Mouse (Mus musculus) kidney, adult 11 months (tissue): ENCODE results near the gene Med20.
A peak's percentile ranks its signal among the peaks of the same experiment; 100 is the strongest.
"Not testable (repeated sequence)": the region's sequence is repeated elsewhere in the genome, so short reads cannot be mapped to it uniquely, and the experiment has no call there.

Source experiments
- DNase-seq: peaks from one replicate; pipeline ENCODE4 v3.0.0; 2022

Med20 gene

GRCm38 (mm10) chr17:47597261-47597660 lies 14.1 kb upstream of the Med20 start:
- DNase-seq, result no peak

GRCm38 (mm10) chr17:47597838-47598579 lies 13.4 kb upstream of the Med20 start:
- peak; percentile 31 for DNase-seq

GRCm38 (mm10) chr17:47598580-47599304 lies 12.6 kb upstream of the Med20 start:
- DNase-seq, result not testable (repeated sequence)

GRCm38 (mm10) chr17:47599511-47600297 lies 11.7 kb upstream of the Med20 start:
- peak; percentile 21 for DNase-seq

- DNase-seq, result no peak
These were observed 10.6 kb upstream of the Med20 start for GRCm38 (mm10) chr17:47600601-47601388.

- no peak for DNase-seq
These were observed 10.0 kb upstream of the Med20 start for GRCm38 (mm10) chr17:47601389-47601755.

DNA sequence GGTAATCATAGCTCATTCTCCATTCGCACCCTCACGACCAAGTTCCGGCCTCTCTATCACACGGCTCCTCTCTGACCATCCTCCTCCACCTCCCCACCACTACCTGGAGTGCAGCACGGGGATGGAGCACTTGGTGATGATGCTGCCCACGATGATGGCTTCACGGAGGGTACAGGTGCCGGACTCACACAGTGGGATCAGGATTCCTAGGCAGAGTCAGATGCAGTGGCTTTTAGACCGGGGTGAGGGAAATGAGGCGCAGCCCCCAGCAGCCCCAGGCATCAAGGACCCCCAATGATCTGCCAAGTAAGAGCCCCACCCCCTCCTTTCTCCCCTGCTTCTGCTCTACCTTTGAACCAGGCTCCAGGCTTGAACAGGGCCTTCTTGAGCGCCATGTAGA lies 9.1 kb upstream of the Med20 start:
- no peak for DNase-seq

DNA sequence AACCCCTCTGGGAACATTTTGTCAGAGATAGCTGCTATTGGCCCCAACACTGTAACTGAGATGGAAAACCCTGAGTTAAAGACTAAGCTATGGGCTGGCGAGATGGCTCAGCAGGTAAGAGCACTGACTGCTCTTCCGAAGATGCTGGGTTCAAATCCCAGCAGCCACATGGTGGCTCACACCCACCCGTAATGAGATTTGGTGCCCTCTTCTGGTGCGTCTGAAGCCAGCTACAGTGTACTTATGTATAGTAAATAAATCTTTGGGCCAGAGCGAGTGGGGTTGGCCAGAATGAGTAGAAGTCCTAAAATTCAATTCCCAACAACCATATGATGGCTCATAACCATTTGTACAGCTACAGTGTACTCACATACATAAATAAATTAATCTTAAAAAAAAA lies 5.2 kb upstream of the Med20 start:
- DNase-seq, result no peak

DNA sequence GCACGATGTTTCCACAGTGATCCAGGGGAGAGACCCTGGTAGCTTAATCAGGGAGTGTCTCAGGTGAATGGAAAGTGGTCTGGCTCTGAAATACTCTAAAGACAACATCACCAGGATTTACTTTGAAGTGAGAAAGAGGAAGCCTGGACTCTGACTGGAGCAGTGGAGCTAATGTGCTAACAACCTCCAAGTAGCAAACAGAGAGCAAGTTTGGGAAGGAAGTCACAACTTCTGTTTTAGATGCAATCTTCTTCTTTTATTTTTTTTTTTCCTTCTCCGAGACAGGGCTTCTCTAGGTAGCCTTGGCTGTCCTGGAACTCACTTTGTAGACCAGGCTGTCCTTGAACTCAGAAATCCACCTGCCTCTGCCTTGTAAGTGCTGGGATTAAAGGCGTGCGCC lies 2.2 kb upstream of the Med20 start:
- DNase-seq, result no peak

DNA sequence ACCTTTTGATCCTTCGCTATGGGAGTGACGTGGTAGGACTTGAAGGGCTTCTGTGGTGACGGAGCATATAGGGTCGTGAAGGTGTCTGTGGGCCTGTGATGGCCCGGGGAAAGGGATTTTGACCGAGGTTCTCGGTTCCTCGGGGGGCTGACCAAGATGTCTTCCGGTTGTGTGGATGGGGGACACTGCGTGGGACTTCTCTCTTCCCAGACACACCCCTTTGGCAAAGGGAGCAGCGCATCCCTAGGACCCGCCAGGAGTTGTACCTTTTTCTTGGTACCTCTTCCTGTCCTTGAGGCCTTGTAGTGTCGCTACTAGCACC lies 240 bp downstream of the Med20 start:
- no peak for DNase-seq

GRCm38 (mm10) chr17:47614018-47614417 lies 2.6 kb downstream of the Med20 start:
- no peak for DNase-seq

- DNase-seq, result no peak
These were observed 4.7 kb downstream of the Med20 start for GRCm38 (mm10) chr17:47616119-47616518.

GRCm38 (mm10) chr17:47616652-47617051 lies 5.3 kb downstream of the Med20 start:
- DNase-seq, result no peak

- no peak for DNase-seq
These were observed 6.4 kb downstream of the Med20 start for GRCm38 (mm10) chr17:47617605-47618307.

- no peak for DNase-seq
These were observed 7.4 kb downstream of the Med20 start for GRCm38 (mm10) chr17:47618556-47619311.

DNA sequence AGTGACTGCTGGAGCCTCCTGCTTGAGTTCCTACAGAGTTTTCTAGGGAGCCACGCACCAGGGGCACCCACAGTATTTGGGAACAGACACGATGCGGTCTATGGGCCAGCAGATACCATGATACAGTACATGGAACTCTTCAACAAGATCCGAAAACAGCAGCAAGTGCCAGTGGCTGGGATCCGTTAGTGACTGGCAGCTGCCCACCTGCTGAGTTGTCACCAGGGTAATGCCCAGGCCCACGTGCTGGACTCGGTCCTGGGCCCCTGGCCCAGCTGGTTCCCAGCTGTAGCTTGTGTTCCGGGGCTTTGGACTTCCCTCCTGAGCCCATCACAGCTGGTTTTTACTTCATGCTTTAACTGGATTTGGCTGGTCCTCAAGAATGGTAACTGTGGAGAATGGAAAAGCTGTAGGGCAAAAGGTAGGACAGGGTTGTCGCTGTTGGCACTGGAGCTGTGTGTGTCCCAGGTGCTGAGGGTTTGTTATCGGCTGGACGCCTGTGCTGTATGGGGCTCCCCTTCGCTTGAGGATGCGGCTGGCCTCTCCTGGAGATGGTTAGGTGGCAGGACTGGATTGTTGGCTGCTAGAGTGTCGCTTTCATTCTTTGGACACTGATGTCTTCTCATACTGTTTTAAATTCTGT lies 11.7 kb downstream of the Med20 start:
- DNase-seq, result no peak

DNA sequence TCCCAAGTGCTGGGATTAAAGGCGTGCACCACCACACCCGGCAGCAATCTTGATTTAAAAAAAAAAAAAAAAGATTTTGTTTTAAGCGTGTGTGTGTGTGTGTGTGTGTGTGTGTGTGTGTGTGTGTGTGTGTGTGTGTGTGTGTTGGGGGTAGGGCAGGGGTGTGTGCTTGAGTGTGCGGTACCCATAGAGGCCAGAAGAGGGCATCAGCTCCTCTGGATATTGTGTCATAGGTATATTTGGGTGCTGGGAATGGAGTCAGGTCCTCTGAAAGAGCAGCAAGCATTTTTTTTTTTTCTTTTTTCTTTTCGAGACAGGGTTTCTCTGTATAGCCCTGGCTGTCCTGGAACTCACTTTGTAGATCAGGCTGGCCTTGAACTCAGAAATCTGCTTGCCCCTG lies 13.2 kb downstream of the Med20 start:
- DNase-seq, result not testable (repeated sequence)

DNA sequence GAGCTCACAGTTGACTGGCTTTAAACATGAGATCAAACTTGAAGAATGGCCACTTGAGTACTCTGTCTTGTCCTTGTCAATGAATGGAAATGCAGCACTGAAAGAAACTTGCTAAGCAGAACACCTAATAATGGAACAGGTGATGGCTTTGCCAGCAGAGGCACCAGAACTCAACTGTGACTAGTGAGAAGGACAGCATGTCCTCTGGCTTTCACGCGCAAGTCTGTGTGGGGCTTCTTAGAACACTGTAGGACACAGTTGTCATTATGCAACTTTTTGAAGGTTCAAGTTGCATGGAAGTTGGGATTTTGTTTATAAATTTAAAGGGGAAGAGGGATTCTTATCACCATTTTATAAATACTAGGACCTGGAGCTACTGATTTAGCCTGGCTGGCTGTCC lies 13.7 kb downstream of the Med20 start:
- DNase-seq, result no peak

DNA sequence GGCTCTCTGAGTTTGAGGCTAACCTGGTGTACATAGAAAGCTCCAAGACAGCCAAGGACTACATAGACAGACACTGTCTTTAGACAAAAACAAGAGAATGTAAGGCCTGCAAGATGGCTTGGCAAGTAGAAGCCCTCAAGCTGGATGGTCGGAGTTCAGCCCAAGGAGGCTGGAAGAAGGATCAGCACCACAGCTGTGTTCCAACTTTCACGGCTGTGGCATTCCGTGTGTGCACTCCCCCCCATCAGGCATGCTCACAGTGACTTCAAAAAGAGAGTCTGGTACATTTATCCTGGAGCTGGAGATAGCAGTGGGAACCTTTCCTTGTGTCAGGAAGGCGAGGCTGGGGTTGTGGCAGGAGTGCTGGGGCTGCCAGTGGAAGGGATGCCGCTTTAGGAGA lies 14.6 kb downstream of the Med20 start:
- DNase-seq, result no peak

DNA sequence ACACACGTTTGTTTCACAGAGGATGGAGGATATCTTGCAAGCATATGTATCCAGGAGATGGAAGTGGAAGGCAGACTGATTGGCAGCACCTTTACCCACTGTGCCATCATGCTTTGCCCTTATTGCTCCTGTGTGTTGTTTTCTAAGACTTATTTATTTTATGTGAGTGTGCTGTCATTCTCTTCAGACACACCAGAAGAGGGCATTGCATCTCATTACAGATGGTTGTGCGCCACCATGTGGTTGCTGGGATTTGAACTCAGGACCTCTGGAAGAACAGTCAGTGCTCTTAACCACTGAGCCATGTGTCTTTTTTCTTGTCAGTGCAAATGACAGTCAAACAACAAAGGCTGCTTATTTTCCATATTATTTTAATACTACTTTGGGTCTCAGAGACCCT lies 16.4 kb downstream of the Med20 start:
- DNase-seq, result no peak
